Mouse (Mus musculus): Measurements from ENCODE around the gene Ptch1. TPM values are rescaled to one million over a fixed set of nuclear protein-coding genes. Genes with fewer than 3 reads are reported as not detected.

Gene Ptch1
- polyA plus RNA-seq, 1 experiment from 2014 or later = 19.0 TPM

GRCm38 (mm10) chr13:63542796-63543384 is 30.5 kb downstream of the Ptch1 start:
- H3K27me3 ChIP-seq (ENCODE audit: low read depth, poor library complexity, severe bottlenecking) = no peaks in the 10 kb centered on the region
- no peak overlapping the region for H3K4me3 ChIP-seq
- DNase-seq (ENCODE audit: low spot score) = no peak
- peaks cover 47% of the 10 kb centered on the region for H3K4me1 ChIP-seq
- peaks cover 96% of the 10 kb centered on the region for H3K36me3 ChIP-seq
- H3K27ac ChIP-seq = no peak overlapping the region; the same call in 1 of the 2 replicates
- H3K9me3 ChIP-seq (replicated peaks) = no peaks in the 10 kb centered on the region
- 81% methylated on average over 3 of the region's 3 CpGs for WGBS

- Histone ChIP-seq H3K36me3 (peaks cover 97% of the 10 kb centered on the region), H3K27ac (peak overlapping the region; percentile 20; the same call in 1 of the 2 replicates), H3K4me3 (no peak overlapping the region), H3K27me3 (ENCODE audit: low read depth, poor library complexity, severe bottlenecking) (no peaks in the 10 kb centered on the region), H3K9me3 (replicated peaks) (no peaks in the 10 kb centered on the region), H3K4me1 (peaks cover 47% of the 10 kb centered on the region)
- no peak for DNase-seq (ENCODE audit: low spot score)
Measured at GRCm38 (mm10) chr13:63541510-63541909, 31.9 kb downstream of the Ptch1 start.

DNA sequence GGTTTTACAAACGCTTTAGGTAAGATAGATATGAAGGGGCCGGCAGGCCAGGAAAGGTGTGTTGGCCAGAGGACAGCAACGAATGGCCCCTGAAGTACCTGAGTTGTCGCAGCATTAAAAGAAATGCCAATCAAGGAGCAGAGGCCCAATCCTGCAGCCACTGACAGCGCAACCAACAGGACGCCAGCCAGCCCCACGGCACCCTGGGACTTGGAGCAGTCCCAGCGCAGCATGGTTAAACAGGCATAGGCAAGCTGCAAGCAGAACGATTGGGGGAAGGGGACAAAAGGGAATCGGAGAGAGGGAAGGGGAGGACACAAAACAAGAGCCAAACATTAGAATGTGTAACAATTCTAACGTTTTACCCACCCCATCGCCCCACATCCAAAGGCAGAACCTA is 32.8 kb downstream of the Ptch1 start:
- Histone ChIP-seq H3K4me1 (peaks cover 49% of the 10 kb centered on the region), H3K4me3 (no peak overlapping the region), H3K9me3 (replicated peaks) (no peaks in the 10 kb centered on the region), H3K27me3 (ENCODE audit: low read depth, poor library complexity, severe bottlenecking) (no peaks in the 10 kb centered on the region), H3K36me3 (peaks cover 100% of the 10 kb centered on the region), H3K27ac (peak overlapping the region; percentile 20; the same call in 1 of the 2 replicates)
- WGBS = 91% methylated on average over 12 of the region's 12 CpGs
- no peak for DNase-seq (ENCODE audit: low spot score)

- Histone ChIP-seq H3K4me3 (no peak overlapping the region), H3K9me3 (replicated peaks) (no peaks in the 10 kb centered on the region), H3K36me3 (peaks cover 100% of the 10 kb centered on the region), H3K27ac (no peak overlapping the region), H3K27me3 (ENCODE audit: low read depth, poor library complexity, severe bottlenecking) (no peaks in the 10 kb centered on the region), H3K4me1 (peaks cover 9% of the 10 kb centered on the region)
- no peak for DNase-seq (ENCODE audit: low spot score)
- 92% methylated on average over 4 of the region's 4 CpGs for WGBS
Measured at GRCm38 (mm10) chr13:63534981-63535380, 38.4 kb downstream of the Ptch1 start.

DNA sequence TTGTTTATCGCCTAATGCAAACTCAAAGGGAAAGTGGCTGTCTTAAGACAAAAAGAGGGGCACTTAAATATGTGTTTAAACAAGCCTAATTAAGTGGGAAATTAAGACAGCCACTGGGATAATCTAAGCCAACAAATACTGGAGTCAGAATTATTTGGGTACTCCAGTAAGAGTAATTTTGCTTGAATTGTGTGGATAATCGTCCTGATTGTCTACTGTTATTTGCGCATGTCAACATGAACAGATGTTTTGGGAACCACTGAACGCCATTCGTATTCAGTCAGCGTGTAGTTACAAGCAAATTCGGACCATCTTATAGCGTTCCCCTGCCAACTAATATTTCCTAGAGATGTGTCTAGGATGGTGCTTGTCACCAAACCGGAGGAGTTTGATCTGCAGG is 42.5 kb downstream of the Ptch1 start:
- Histone ChIP-seq H3K36me3 (peaks cover 96% of the 10 kb centered on the region), H3K4me3 (no peak overlapping the region), H3K4me1 (peaks cover 50% of the 10 kb centered on the region), H3K27me3 (ENCODE audit: low read depth, poor library complexity, severe bottlenecking) (no peaks in the 10 kb centered on the region), H3K9me3 (replicated peaks) (no peaks in the 10 kb centered on the region), H3K27ac (no peak overlapping the region)
- DNase-seq (ENCODE audit: low spot score) = no peak
- 86% methylated on average over 9 of the region's 9 CpGs for WGBS

GRCm38 (mm10) chr13:63530371-63530764 is 43.0 kb downstream of the Ptch1 start:
- WGBS = 53% methylated on average over 3 of the region's 3 CpGs
- Histone ChIP-seq H3K27ac (no peak overlapping the region), H3K27me3 (ENCODE audit: low read depth, poor library complexity, severe bottlenecking) (no peaks in the 10 kb centered on the region), H3K4me1 (peaks cover 51% of the 10 kb centered on the region), H3K9me3 (replicated peaks) (no peaks in the 10 kb centered on the region), H3K36me3 (peaks cover 95% of the 10 kb centered on the region), H3K4me3 (no peak overlapping the region)
- DNase-seq (ENCODE audit: low spot score) = no peak

GRCm38 (mm10) chr13:63529602-63530370 is 43.6 kb downstream of the Ptch1 start:
- no peak overlapping the region for H3K4me3 ChIP-seq
- H3K27me3 ChIP-seq (ENCODE audit: low read depth, poor library complexity, severe bottlenecking) = no peaks in the 10 kb centered on the region
- peaks cover 94% of the 10 kb centered on the region for H3K36me3 ChIP-seq
- no peak overlapping the region for H3K27ac ChIP-seq
- WGBS = 60% methylated on average over 3 of the region's 3 CpGs
- no peak for DNase-seq (ENCODE audit: low spot score)
- H3K9me3 ChIP-seq (replicated peaks) = no peaks in the 10 kb centered on the region
- H3K4me1 ChIP-seq = peaks cover 57% of the 10 kb centered on the region

DNA sequence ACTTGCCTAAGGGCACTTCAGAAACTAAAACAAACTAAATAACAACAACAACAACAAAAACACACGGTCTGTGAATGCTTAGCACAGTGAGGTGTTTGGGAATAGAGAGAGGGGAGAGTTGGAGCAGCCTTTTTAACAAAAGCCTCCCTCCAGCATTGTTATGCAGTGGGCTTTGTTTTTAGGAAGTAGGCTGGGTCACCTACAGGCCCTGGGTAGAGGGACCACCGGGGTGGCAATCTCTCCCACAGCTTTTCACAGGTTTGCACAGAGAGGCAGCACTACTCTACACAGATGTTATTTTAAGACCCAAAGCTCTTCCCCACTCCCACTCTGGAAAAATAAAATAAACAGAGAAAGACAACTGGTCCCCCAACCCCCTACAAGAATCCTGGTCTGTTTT is 44.5 kb downstream of the Ptch1 start:
- Histone ChIP-seq H3K27me3 (ENCODE audit: low read depth, poor library complexity, severe bottlenecking) (no peaks in the 10 kb centered on the region), H3K4me3 (peak overlapping the region; percentile 12; the same call in 1 of the 2 replicates), H3K4me1 (peaks cover 66% of the 10 kb centered on the region), H3K9me3 (replicated peaks) (no peaks in the 10 kb centered on the region), H3K27ac (peak overlapping the region; percentile 82), H3K36me3 (peaks cover 94% of the 10 kb centered on the region)
- 11% methylated on average over 2 of the region's 2 CpGs for WGBS
- no peak for DNase-seq (ENCODE audit: low spot score)

DNA sequence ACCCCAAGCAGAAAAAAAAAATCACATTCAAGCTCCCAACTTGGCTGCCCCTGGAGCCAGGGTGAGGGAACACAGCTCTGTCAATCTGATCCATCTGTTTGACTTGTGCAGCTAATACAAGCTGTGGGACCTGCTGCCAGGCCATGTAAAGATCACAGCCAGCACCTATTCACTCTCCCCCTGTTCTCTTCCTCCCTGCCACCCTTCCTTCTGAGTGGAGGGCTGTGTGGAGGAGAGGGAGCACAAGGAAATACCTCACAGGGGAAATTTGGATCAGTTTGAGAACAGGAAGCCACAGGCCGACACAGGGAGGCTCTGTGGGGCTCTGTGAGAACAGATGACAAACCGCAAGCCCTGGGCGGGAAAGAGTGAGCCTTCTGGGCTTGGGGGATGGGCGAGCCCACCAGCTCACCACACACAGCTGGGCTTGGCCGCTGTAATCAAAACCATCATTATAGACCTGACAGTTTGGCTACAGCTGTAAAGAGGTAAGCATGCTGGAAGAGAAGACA is 45.2 kb downstream of the Ptch1 start:
- peak overlapping the region; percentile 82 for H3K27ac ChIP-seq
- peak overlapping the region; percentile 12 for H3K4me3 ChIP-seq
- H3K9me3 ChIP-seq (replicated peaks) = no peaks in the 10 kb centered on the region
- no peaks in the 10 kb centered on the region for H3K27me3 ChIP-seq (ENCODE audit: low read depth, poor library complexity, severe bottlenecking)
- WGBS = 2% methylated on average over 5 of the region's 5 CpGs
- peaks cover 73% of the 10 kb centered on the region for H3K4me1 ChIP-seq
- peaks cover 94% of the 10 kb centered on the region for H3K36me3 ChIP-seq
- peak; percentile 85 for DNase-seq (ENCODE audit: low spot score)

DNA sequence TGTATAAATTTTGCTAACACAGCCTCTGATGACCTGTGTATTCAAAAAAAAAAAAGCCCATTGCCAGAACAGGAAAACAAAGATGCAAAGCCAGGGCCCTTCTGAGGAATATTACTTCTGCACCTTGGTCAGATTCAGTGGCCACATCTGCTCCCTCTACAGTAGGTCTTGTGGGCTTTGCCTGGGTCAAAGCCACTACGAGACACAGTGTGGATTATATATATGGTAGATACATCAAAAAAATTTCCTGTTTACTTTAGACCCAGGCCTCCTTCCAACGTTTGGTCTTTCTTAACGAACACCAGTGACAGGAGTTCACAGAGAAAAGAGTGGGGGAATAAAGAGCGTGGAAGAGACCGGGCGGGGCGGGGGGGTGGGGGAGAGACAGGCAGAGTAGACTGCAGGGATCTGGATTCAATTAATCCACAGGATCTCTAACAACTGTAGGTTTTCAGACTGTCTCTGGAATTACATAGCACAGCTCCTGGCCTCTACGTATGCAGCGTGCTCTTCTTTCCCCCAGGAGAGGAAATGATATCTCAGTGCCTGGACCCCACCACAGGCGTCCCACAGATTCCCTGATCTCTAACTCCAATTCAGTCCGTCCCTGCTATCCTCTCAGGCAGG is 47.7 kb downstream of the Ptch1 start:
- 19% methylated on average over 11 of the region's 11 CpGs for WGBS
- H3K9me3 ChIP-seq (replicated peaks) = no peaks in the 10 kb centered on the region
- DNase-seq (ENCODE audit: low spot score) = no peak
- H3K4me1 ChIP-seq = peaks cover 80% of the 10 kb centered on the region
- peak overlapping the region; percentile 79 for H3K27ac ChIP-seq
- H3K4me3 ChIP-seq = no peak overlapping the region
- H3K36me3 ChIP-seq = peaks cover 93% of the 10 kb centered on the region
- H3K27me3 ChIP-seq (ENCODE audit: low read depth, poor library complexity, severe bottlenecking) = no peaks in the 10 kb centered on the region

DNA sequence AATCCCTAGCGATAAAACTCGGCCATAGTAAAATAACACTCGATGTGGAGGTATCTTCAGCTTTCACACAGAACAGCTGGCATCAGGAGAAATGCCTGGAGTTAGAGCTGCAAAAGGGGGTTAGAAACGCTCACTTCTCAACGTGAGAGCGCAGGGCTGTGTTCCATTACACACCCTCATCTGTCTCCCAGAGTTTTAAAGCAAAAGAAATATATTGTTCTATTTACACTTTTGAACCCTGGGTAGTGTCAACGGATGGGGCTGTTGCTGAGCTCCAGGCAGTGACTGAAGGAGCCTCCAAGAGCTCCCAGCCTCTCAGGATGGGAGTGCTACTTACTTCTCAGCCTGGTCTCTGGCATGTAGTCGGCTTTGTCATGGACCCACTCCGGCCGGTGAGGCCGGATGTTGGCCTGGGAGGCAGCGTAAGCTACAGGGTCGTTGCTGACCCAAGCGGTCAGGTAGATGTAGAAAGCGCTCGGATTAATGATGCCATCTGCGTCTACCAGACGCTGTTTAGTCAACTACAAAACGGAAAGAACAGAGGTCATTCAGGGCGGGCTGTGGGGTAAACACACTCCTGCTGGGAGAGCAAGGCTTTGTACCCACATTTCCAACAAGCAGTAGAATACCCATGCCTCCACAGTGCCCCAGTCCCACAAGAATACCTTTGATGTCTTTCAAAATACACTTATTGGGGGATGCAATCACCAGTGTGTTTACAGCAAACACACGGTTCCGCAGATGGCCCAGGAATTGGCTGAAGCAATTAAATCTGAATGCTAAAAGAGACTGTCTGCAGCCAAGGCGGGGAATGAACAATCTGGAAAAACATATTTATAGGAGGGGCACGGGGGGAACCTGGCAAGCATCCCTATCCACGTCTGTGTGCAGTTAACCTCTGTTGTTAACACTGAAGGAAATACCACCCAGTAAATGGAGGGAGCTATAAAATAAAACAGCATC is 48.5 kb downstream of the Ptch1 start:
- peaks cover 93% of the 10 kb centered on the region for H3K36me3 ChIP-seq

DNA sequence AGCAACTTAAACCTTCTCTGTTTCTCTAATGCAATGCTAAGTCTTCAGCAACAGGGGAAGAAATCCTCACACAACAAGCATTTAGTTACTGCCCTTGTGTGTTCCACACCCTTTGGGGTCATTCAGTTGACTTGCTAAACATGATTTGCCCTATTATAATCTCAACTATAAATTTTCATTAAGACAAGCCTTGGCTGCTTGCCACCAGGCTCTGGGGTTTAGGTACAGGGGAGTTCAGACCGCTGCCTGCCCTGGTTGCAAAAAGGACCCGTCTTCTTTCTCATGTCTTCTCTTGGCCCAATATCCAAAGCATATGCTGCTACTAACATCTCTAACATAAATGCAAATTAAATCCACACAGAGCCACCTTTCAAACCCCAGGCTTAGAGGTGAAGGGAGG is 49.3 kb downstream of the Ptch1 start:
- peaks cover 93% of the 10 kb centered on the region for H3K36me3 ChIP-seq
- no peak overlapping the region for H3K4me3 ChIP-seq
- no peaks in the 10 kb centered on the region for H3K27me3 ChIP-seq (ENCODE audit: low read depth, poor library complexity, severe bottlenecking)
- no peak for DNase-seq (ENCODE audit: low spot score)
- H3K27ac ChIP-seq = peak overlapping the region; percentile 79
- H3K4me1 ChIP-seq = peaks cover 66% of the 10 kb centered on the region
- H3K9me3 ChIP-seq (replicated peaks) = no peaks in the 10 kb centered on the region
- WGBS = 69% methylated on average over 2 of the region's 2 CpGs

More for the DNA sequence above, 48.5 kb downstream of the Ptch1 start:
- Histone ChIP-seq H3K27me3 (ENCODE audit: low read depth, poor library complexity, severe bottlenecking) (no peaks in the 10 kb centered on the region), H3K4me1 (peaks cover 74% of the 10 kb centered on the region), H3K27ac (peak overlapping the region; percentile 79), H3K9me3 (replicated peaks) (no peaks in the 10 kb centered on the region), H3K4me3 (0 out of 2 replicates have a peak overlapping the region, but pooled peaks have one; percentile 7)
- peak; percentile 55 for DNase-seq (ENCODE audit: low spot score)
- 37% methylated on average over 25 of the region's 25 CpGs for WGBS
